Mouse (Mus musculus): ENCODE measurements around the gene Jmjd1c.

Jmjd1c gene

GRCm38 (mm10) chr10:67095798-67096620, at the start of gene Jmjd1c:
Gene Jmjd1c, plus strand, starts transcription at chr10:67096125.
- in situ Hi-C loops (cut with MboI; ENCODE audit: low pct_unique_long_range_greater_than_20kb in 1 of 2, low sequenced_read_pairs in 2 of 2, unreplicated experiment in 1 of 2), result loop anchor here (10.0 to 25.0 kb wide), 2 partner anchors 181 to 184 kb away; no protein-coding TSS in a partner anchor

GRCm38 (mm10) chr10:67047712-67048645, 47.9 kb upstream of the Jmjd1c start:
- in situ Hi-C loops (cut with MboI; ENCODE audit: low pct_unique_long_range_greater_than_20kb in 1 of 2, low sequenced_read_pairs in 2 of 2, unreplicated experiment in 1 of 2), result no loop called here

- in situ Hi-C loops (cut with MboI; ENCODE audit: low pct_unique_long_range_greater_than_20kb in 1 of 2, low sequenced_read_pairs in 2 of 2, unreplicated experiment in 1 of 2), result no loop called here
Observed at GRCm38 (mm10) chr10:67048871-67049615, 46.9 kb upstream of the Jmjd1c start.

GRCm38 (mm10) chr10:67049621-67050020, 46.3 kb upstream of the Jmjd1c start:
- in situ Hi-C loops (cut with MboI; ENCODE audit: low pct_unique_long_range_greater_than_20kb in 1 of 2, low sequenced_read_pairs in 2 of 2, unreplicated experiment in 1 of 2), result no loop called here

GRCm38 (mm10) chr10:67050766-67051165, 45.2 kb upstream of the Jmjd1c start:
- in situ Hi-C loops (cut with MboI; ENCODE audit: low pct_unique_long_range_greater_than_20kb in 1 of 2, low sequenced_read_pairs in 2 of 2, unreplicated experiment in 1 of 2), result no loop called here

GRCm38 (mm10) chr10:67051466-67051865, 44.5 kb upstream of the Jmjd1c start:
- in situ Hi-C loops (cut with MboI; ENCODE audit: low pct_unique_long_range_greater_than_20kb in 1 of 2, low sequenced_read_pairs in 2 of 2, unreplicated experiment in 1 of 2), result no loop called here

- in situ Hi-C loops (cut with MboI; ENCODE audit: low pct_unique_long_range_greater_than_20kb in 1 of 2, low sequenced_read_pairs in 2 of 2, unreplicated experiment in 1 of 2), result no loop called here
Observed at GRCm38 (mm10) chr10:67052429-67052828, 43.5 kb upstream of the Jmjd1c start.

GRCm38 (mm10) chr10:67053475-67053874, 42.5 kb upstream of the Jmjd1c start:
- in situ Hi-C loops (cut with MboI; ENCODE audit: low pct_unique_long_range_greater_than_20kb in 1 of 2, low sequenced_read_pairs in 2 of 2, unreplicated experiment in 1 of 2), result no loop called here

- in situ Hi-C loops (cut with MboI; ENCODE audit: low pct_unique_long_range_greater_than_20kb in 1 of 2, low sequenced_read_pairs in 2 of 2, unreplicated experiment in 1 of 2), result no loop called here
Observed at GRCm38 (mm10) chr10:67055867-67056856, 39.8 kb upstream of the Jmjd1c start.

- in situ Hi-C loops (cut with MboI; ENCODE audit: low pct_unique_long_range_greater_than_20kb in 1 of 2, low sequenced_read_pairs in 2 of 2, unreplicated experiment in 1 of 2), result no loop called here
Observed at GRCm38 (mm10) chr10:67057208-67057607, 38.7 kb upstream of the Jmjd1c start.

GRCm38 (mm10) chr10:67057696-67058095, 38.2 kb upstream of the Jmjd1c start:
- in situ Hi-C loops (cut with MboI; ENCODE audit: low pct_unique_long_range_greater_than_20kb in 1 of 2, low sequenced_read_pairs in 2 of 2, unreplicated experiment in 1 of 2), result no loop called here

GRCm38 (mm10) chr10:67058297-67058696, 37.6 kb upstream of the Jmjd1c start:
- in situ Hi-C loops (cut with MboI; ENCODE audit: low pct_unique_long_range_greater_than_20kb in 1 of 2, low sequenced_read_pairs in 2 of 2, unreplicated experiment in 1 of 2), result no loop called here

GRCm38 (mm10) chr10:67058702-67059101, 37.2 kb upstream of the Jmjd1c start:
- in situ Hi-C loops (cut with MboI; ENCODE audit: low pct_unique_long_range_greater_than_20kb in 1 of 2, low sequenced_read_pairs in 2 of 2, unreplicated experiment in 1 of 2), result no loop called here

- in situ Hi-C loops (cut with MboI; ENCODE audit: low pct_unique_long_range_greater_than_20kb in 1 of 2, low sequenced_read_pairs in 2 of 2, unreplicated experiment in 1 of 2), result no loop called here
Observed at GRCm38 (mm10) chr10:67061367-67061801, 34.5 kb upstream of the Jmjd1c start.

- in situ Hi-C loops (cut with MboI; ENCODE audit: low pct_unique_long_range_greater_than_20kb in 1 of 2, low sequenced_read_pairs in 2 of 2, unreplicated experiment in 1 of 2), result no loop called here
Observed at GRCm38 (mm10) chr10:67061823-67062222, 34.1 kb upstream of the Jmjd1c start.

GRCm38 (mm10) chr10:67065277-67065887, 30.5 kb upstream of the Jmjd1c start:
- in situ Hi-C loops (cut with MboI; ENCODE audit: low pct_unique_long_range_greater_than_20kb in 1 of 2, low sequenced_read_pairs in 2 of 2, unreplicated experiment in 1 of 2), result no loop called here

- in situ Hi-C loops (cut with MboI; ENCODE audit: low pct_unique_long_range_greater_than_20kb in 1 of 2, low sequenced_read_pairs in 2 of 2, unreplicated experiment in 1 of 2), result no loop called here
Observed at GRCm38 (mm10) chr10:67065927-67066326, 30.0 kb upstream of the Jmjd1c start.
